Mouse (Mus musculus) cerebellum, adult 11 months (tissue): ENCODE results near the gene Apom.
A peak's percentile ranks its signal among the peaks of the same experiment; 100 is the strongest.

Experiments
- DNase-seq: peaks from one replicate; pipeline ENCODE4 v3.0.0; 2022

The Apom gene

GRCm38 (mm10) chr17:35131500-35132173 lies at the start of gene Apom:
Gene Apom, minus strand, starts transcription at chr17:35132050.
- DNase-seq, result no peak

- no peak for DNase-seq
Measured at GRCm38 (mm10) chr17:35180093-35180492, 48.2 kb upstream of the Apom start.

GRCm38 (mm10) chr17:35178528-35178927 lies 46.7 kb upstream of the Apom start:
- no peak for DNase-seq

- DNase-seq, result no peak
Measured at GRCm38 (mm10) chr17:35175968-35176367, 44.1 kb upstream of the Apom start, which contains the start of gene Aif1. Gene Aif1, minus strand, starts transcription at chr17:35176068.

GRCm38 (mm10) chr17:35175382-35175781 lies 43.5 kb upstream of the Apom start:
- no peak for DNase-seq

- no peak for DNase-seq
Measured at GRCm38 (mm10) chr17:35174201-35174977, 42.5 kb upstream of the Apom start.

- DNase-seq, result no peak
Measured at GRCm38 (mm10) chr17:35173329-35173728, 41.5 kb upstream of the Apom start.

- no peak for DNase-seq
Measured at GRCm38 (mm10) chr17:35172445-35173234, 40.8 kb upstream of the Apom start.

GRCm38 (mm10) chr17:35168541-35169207 lies 36.8 kb upstream of the Apom start:
- DNase-seq, result no peak

GRCm38 (mm10) chr17:35167794-35168193 lies 35.9 kb upstream of the Apom start:
- no peak for DNase-seq

GRCm38 (mm10) chr17:35166352-35167035 lies 34.6 kb upstream of the Apom start:
- DNase-seq, result peak; percentile 60

- DNase-seq, result no peak
Measured at GRCm38 (mm10) chr17:35165451-35166155, 33.8 kb upstream of the Apom start.

GRCm38 (mm10) chr17:35164568-35165450 lies 33.0 kb upstream of the Apom start, which contains the start of gene Prrc2a:
Gene Prrc2a, minus strand, starts transcription at chr17:35164897.
- peak; percentile 99 for DNase-seq

GRCm38 (mm10) chr17:35164218-35164567 lies 32.3 kb upstream of the Apom start:
- DNase-seq, result peak; percentile 50

GRCm38 (mm10) chr17:35163326-35164081 lies 31.7 kb upstream of the Apom start:
- no peak for DNase-seq

- no peak for DNase-seq
Measured at GRCm38 (mm10) chr17:35162730-35163129, 30.9 kb upstream of the Apom start.

- no peak for DNase-seq
Measured at GRCm38 (mm10) chr17:35162121-35162520, 30.3 kb upstream of the Apom start.

GRCm38 (mm10) chr17:35161421-35161820 lies 29.6 kb upstream of the Apom start:
- no peak for DNase-seq

- DNase-seq, result no peak
Measured at GRCm38 (mm10) chr17:35159638-35160037, 27.8 kb upstream of the Apom start.
